Mouse (Mus musculus) Patski (cell line): ENCODE results near the gene Fcrla. TPM values are rescaled to one million over a fixed set of nuclear protein-coding genes. Genes with fewer than 3 reads are reported as not detected.
A peak's percentile ranks its signal among the peaks of the same experiment; 100 is the strongest.

Experiments used
- ATAC-seq: fragments of 100-300 bp; one replicate; pipeline ENCODE4 v1.8.0; 2021
- CTCF ChIA-PET: fragments of 350-600 bp; sonication (Branson Sonifier 250); formaldehyde crosslinking; loops from one replicate; lab custom pipeline; 2022; ENCODE audit warnings: inconsistent platforms; lab: Charles Lee
- POLR2A ChIA-PET: fragments of 350-600 bp; sonication (Branson Sonifier 250); formaldehyde crosslinking; loops from one replicate; lab custom pipeline; 2022; ENCODE audit warnings: antibody characterized with exemption, inconsistent platforms; lab: Charles Lee
- DNase-seq: peaks from one replicate; pipeline ENCODE4 v3.0.0-alpha.2; 2011; ENCODE audit warnings: low read depth, low spot score
- H3K27me3 ChIP-seq: fragments of 371-371 bp; one replicate; pipeline ENCODE4 v1.5.1; 2021
- CTCF ChIP-seq: fragments of 100-300 bp; IDR thresholded peaks from one replicate; pipeline ENCODE4 v1.5.1; 2021
- in situ Hi-C: fragments of 300-500 bp; cut with MboI; formaldehyde crosslinking; loops from 3 replicates; pipeline ENCODE4 v1.11.1; 2018; ENCODE audit warnings: low pct_unique_long_range_greater_than_20kb, mixed read lengths
- polyA plus RNA-seq: library from polyadenylated mRNA; unstranded; gene quantifications from one replicate; pipeline ENCODE4 v1.2.3, GENCODE M21; 2021

Gene Fcrla
- polyA plus RNA-seq, 1 experiment from 2014 or later, result not detected

GRCm38 (mm10) chr1:170892279-170892678, 35.1 kb downstream of the Fcrla start:
- in situ Hi-C loops, result loop anchor here (10.0 to 25.0 kb wide), 2 partner anchors 213 to 370 kb away; partner anchors contain the start of genes Adamts4, B4galt3 and Ndufs2
- ChIA-PET CTCF (interaction anchor here (0.8 to 1.0 kb wide), 2 partner anchors 10 to 104 kb away, joined by 3 read pairs; no protein-coding TSS in a partner anchor), POLR2A (no interaction called here)
- DNase-seq (no peak), ATAC-seq (no peak)
- no peak for TF ChIP-seq CTCF
- no peaks in the 10 kb centered on the region for H3K27me3 ChIP-seq

GRCm38 (mm10) chr1:170891646-170892045, 35.7 kb downstream of the Fcrla start:
- in situ Hi-C loops, result loop anchor here (10.0 to 25.0 kb wide), 2 partner anchors 213 to 371 kb away; partner anchors contain the start of genes Adamts4, B4galt3 and Ndufs2

GRCm38 (mm10) chr1:170889310-170889709, 38.1 kb downstream of the Fcrla start:
- TF ChIP-seq CTCF, result no peak
- no peaks in the 10 kb centered on the region for H3K27me3 ChIP-seq
- no peak for DNase-seq
- ChIA-PET POLR2A (no interaction called here), CTCF (no interaction called here)
- ATAC-seq, result no peak
- in situ Hi-C loops, result loop anchor here (25.0 kb wide), 1 partner anchor 373 kb away; the partner anchor contains the start of genes Adamts4, B4galt3 and Ndufs2

More at GRCm38 (mm10) chr1:170891646-170892045, 35.7 kb downstream of the Fcrla start:
- ChIA-PET POLR2A (no interaction called here), CTCF (interaction anchor here (0.8 to 1.0 kb wide), 2 partner anchors 10 to 105 kb away, joined by 3 read pairs; no protein-coding TSS in a partner anchor)
- no peaks in the 10 kb centered on the region for H3K27me3 ChIP-seq
- no peak for DNase-seq
- no peak for TF ChIP-seq CTCF
- ATAC-seq, result no peak

- TF ChIP-seq CTCF, result no peak
- POLR2A ChIA-PET, result interaction anchor here (0.9 kb wide), 1 partner anchor 138 kb away, joined by 3 read pairs; no protein-coding TSS in a partner anchor
- in situ Hi-C loops, result loop anchor here (25.0 kb wide), 1 partner anchor 376 kb away; the partner anchor contains the start of genes Adamts4, B4galt3 and Ndufs2
- no peak for ATAC-seq
- no peaks in the 10 kb centered on the region for H3K27me3 ChIP-seq
- no peak for DNase-seq
- CTCF ChIA-PET, result interaction anchor here (0.6 to 1.2 kb wide), 6 partner anchors 9 to 24 kb away, joined by 3 to 9 read pairs (median 4); no protein-coding TSS in a partner anchor
These were observed 41.3 kb downstream of the Fcrla start for GRCm38 (mm10) chr1:170886044-170886458.

GRCm38 (mm10) chr1:170884978-170885561, 42.3 kb downstream of the Fcrla start, which contains the start of the genes Gm26620 and Dusp12:
Gm26620 (plus strand) TSS chr1:170885065.
Dusp12 (minus strand) TSS chr1:170885540.
- ATAC-seq, result peak; percentile 99
- H3K27me3 ChIP-seq, result no peaks in the 10 kb centered on the region
- ChIA-PET CTCF (interaction anchor here (1.1 to 1.2 kb wide), 3 partner anchors 10 to 23 kb away, joined by 4 to 9 read pairs (median 4); no protein-coding TSS in a partner anchor), POLR2A (no interaction called here)
- TF ChIP-seq CTCF, result peak; percentile 96
- in situ Hi-C loops, result loop anchor here (25.0 kb wide), 1 partner anchor 377 kb away; the partner anchor contains the start of genes Adamts4, B4galt3 and Ndufs2
- no peak for DNase-seq

GRCm38 (mm10) chr1:170884390-170884789, 43.0 kb downstream of the Fcrla start:
- ChIA-PET POLR2A (no interaction called here), CTCF (no interaction called here)
- TF ChIP-seq CTCF, result no peak
- DNase-seq (no peak), ATAC-seq (no peak)
- no peaks in the 10 kb centered on the region for H3K27me3 ChIP-seq
- in situ Hi-C loops, result loop anchor here (25.0 kb wide), 1 partner anchor 378 kb away; the partner anchor contains the start of genes Adamts4, B4galt3 and Ndufs2

- in situ Hi-C loops, result loop anchor here (25.0 kb wide), 1 partner anchor 379 kb away; the partner anchor contains the start of genes Adamts4, B4galt3 and Ndufs2
- no peak for ATAC-seq
- CTCF ChIA-PET, result no interaction called here
- POLR2A ChIA-PET, result no interaction called here
- no peak for TF ChIP-seq CTCF
- no peak for DNase-seq
- no peaks in the 10 kb centered on the region for H3K27me3 ChIP-seq
These were observed 44.4 kb downstream of the Fcrla start for GRCm38 (mm10) chr1:170882915-170883485.

- CTCF ChIA-PET, result interaction anchor here (1.2 kb wide), 1 partner anchor 9 kb away, joined by 3 read pairs; no protein-coding TSS in a partner anchor
- no peak for DNase-seq
- in situ Hi-C loops, result loop anchor here (25.0 kb wide), 1 partner anchor 385 kb away; the partner anchor contains the start of genes Adamts4, B4galt3 and Ndufs2
- ATAC-seq, result no peak
- no peak for TF ChIP-seq CTCF
- POLR2A ChIA-PET, result no interaction called here
- no peaks in the 10 kb centered on the region for H3K27me3 ChIP-seq
These were observed 50.5 kb downstream of the Fcrla start for GRCm38 (mm10) chr1:170876906-170877305.

GRCm38 (mm10) chr1:170875676-170876075, 51.7 kb downstream of the Fcrla start:
- ChIA-PET POLR2A (no interaction called here), CTCF (interaction anchor here (1.2 to 1.3 kb wide), 2 partner anchors 9 to 21 kb away, joined by 3 to 4 read pairs; no protein-coding TSS in a partner anchor)
- no peak for TF ChIP-seq CTCF
- in situ Hi-C loops, result loop anchor here (25.0 kb wide), 1 partner anchor 387 kb away; the partner anchor contains the start of genes Adamts4, B4galt3 and Ndufs2
- no peak for DNase-seq
- H3K27me3 ChIP-seq, result no peaks in the 10 kb centered on the region
- ATAC-seq, result no peak

- in situ Hi-C loops, result no loop called here
These were observed 55.4 kb downstream of the Fcrla start for GRCm38 (mm10) chr1:170871961-170872360.

More at GRCm38 (mm10) chr1:170871961-170872360, 55.4 kb downstream of the Fcrla start:
- no peak for ATAC-seq
- DNase-seq, result no peak
- no peak for TF ChIP-seq CTCF
- H3K27me3 ChIP-seq, result no peaks in the 10 kb centered on the region
- CTCF ChIA-PET, result interaction anchor here (1.7 kb wide), 1 partner anchor 12 kb away, joined by 3 read pairs; no protein-coding TSS in a partner anchor
- POLR2A ChIA-PET, result no interaction called here
